Mouse (Mus musculus): ENCODE results near the gene St3gal4. TPM values are rescaled to one million over a fixed set of nuclear protein-coding genes. Genes with fewer than 3 reads are reported as not detected.

St3gal4 gene
- polyA plus RNA-seq (2015; fragmentation: Nextera tagmentation; extraction: Ambion mirVana) = 21.7 and 22.3 TPM in 2 replicates

- Histone ChIP-seq H3K4me3 (ENCODE audit: low read depth, low read length) (peak within 1 kb of the TSS; percentile 86), H3K27me3 (ENCODE audit: control insufficient read depth, insufficient read depth, low read depth, low read length) (no peaks in the 10 kb centered on the region), H3K36me3 (ENCODE audit: control insufficient read depth, insufficient read depth) (no peaks in the 10 kb centered on the region), H3K4me1 (ENCODE audit: control insufficient read depth, low read depth, low read length) (peaks cover 71% of the 10 kb centered on the region), H3K9me3 (replicated peaks; ENCODE audit: control insufficient read depth, low read length) (no peaks in the 10 kb centered on the region), H3K9ac (ENCODE audit: low read depth, low read length) (peak within 1 kb of the TSS; percentile 88), H3K4me2 (ENCODE audit: low read depth, low read length) (peak within 1 kb of the TSS; percentile 92), H3K27ac (ENCODE audit: low read length) (peak within 1 kb of the TSS; percentile 93)
- no peak for ATAC-seq (ENCODE audit: low read depth)
- WGBS (ENCODE audit: insufficient replicate concordance) = 73% methylated on average over 6 of the region's 6 CpGs
These were observed at the start of gene St3gal4 for GRCm38 (mm10) chr9:35119168-35119567. Gene St3gal4, minus strand, starts transcription at chr9:35119268.

- peaks cover 5% of the 10 kb centered on the region for H3K36me3 ChIP-seq (ENCODE audit: control insufficient read depth, insufficient read depth)
- peaks cover 3% of the 10 kb centered on the region; the same call in 1 of the 2 replicates for H3K4me1 ChIP-seq (ENCODE audit: control insufficient read depth, low read depth, low read length)
- no peaks in the 10 kb centered on the region for H3K27me3 ChIP-seq (ENCODE audit: control insufficient read depth, insufficient read depth, low read depth, low read length)
- no peaks in the 10 kb centered on the region for H3K9me3 ChIP-seq (replicated peaks; ENCODE audit: control insufficient read depth, low read length)
- ATAC-seq (ENCODE audit: low read depth) = peak; percentile 52
- 60% methylated on average over 9 of the region's 9 CpGs for WGBS (ENCODE audit: insufficient replicate concordance)
- H3K27ac ChIP-seq (ENCODE audit: low read length) = peak overlapping the region; percentile 6
- no peak overlapping the region for H3K4me3 ChIP-seq (ENCODE audit: low read depth, low read length)
- no peak overlapping the region for H3K9ac ChIP-seq (ENCODE audit: low read depth, low read length)
- H3K4me2 ChIP-seq (ENCODE audit: low read depth, low read length) = no peak overlapping the region
These were observed 47.9 kb upstream of the St3gal4 start for GRCm38 (mm10) chr9:35166798-35167635.

DNA sequence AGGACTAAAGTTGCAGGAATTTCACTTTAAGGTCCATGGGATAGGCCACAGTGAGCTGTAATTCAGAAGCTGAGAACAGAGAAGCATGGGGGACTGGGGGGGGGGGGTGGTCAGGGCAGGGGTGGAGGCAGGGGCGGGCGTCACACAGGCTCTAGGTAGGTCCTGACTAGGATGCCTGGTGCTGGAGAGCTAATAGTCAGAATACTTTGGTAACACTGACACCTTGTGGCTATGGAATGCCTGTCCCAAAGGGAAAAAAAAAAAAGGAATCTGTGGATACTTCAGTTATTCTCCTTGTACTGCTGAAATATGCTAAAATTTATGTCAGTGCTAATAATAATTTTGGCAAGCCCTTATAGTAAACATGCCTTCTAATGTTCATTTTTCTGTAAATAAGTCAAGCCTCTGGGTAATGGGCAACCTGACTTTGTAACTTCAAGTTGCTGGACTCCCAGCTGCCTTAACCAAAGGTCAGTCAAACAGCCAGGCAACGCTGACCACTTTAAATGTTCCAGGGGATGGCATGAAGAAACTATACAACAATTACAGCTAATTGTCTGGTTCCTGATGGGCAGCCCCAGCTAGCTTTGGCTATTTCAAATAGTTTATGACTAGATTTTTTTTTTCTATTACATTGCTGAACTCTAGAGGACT, 47.2 kb upstream of the St3gal4 start:
- no peak overlapping the region for H3K9ac ChIP-seq (ENCODE audit: low read depth, low read length)
- H3K4me1 ChIP-seq (ENCODE audit: control insufficient read depth, low read depth, low read length) = peaks cover 3% of the 10 kb centered on the region; the same call in 1 of the 2 replicates
- 0 out of 2 replicates have a peak, but pooled peaks have one; percentile 37 for ATAC-seq (ENCODE audit: low read depth)
- H3K27me3 ChIP-seq (ENCODE audit: control insufficient read depth, insufficient read depth, low read depth, low read length) = no peaks in the 10 kb centered on the region
- no peak overlapping the region for H3K4me3 ChIP-seq (ENCODE audit: low read depth, low read length)
- no peak overlapping the region for H3K27ac ChIP-seq (ENCODE audit: low read length)
- WGBS (ENCODE audit: insufficient replicate concordance) = 43% methylated on average over 3 of the region's 3 CpGs
- H3K36me3 ChIP-seq (ENCODE audit: control insufficient read depth, insufficient read depth) = peaks cover 5% of the 10 kb centered on the region
- H3K4me2 ChIP-seq (ENCODE audit: low read depth, low read length) = no peak overlapping the region
- no peaks in the 10 kb centered on the region for H3K9me3 ChIP-seq (replicated peaks; ENCODE audit: control insufficient read depth, low read length)

- 0 out of 2 replicates have a peak, but pooled peaks have one; percentile 9 for ATAC-seq (ENCODE audit: low read depth)
- Histone ChIP-seq H3K4me1 (ENCODE audit: control insufficient read depth, low read depth, low read length) (peaks cover 3% of the 10 kb centered on the region; the same call in 1 of the 2 replicates), H3K27me3 (ENCODE audit: control insufficient read depth, insufficient read depth, low read depth, low read length) (no peaks in the 10 kb centered on the region), H3K27ac (ENCODE audit: low read length) (no peak overlapping the region), H3K36me3 (ENCODE audit: control insufficient read depth, insufficient read depth) (no peaks in the 10 kb centered on the region), H3K4me3 (ENCODE audit: low read depth, low read length) (no peak overlapping the region), H3K9me3 (replicated peaks; ENCODE audit: control insufficient read depth, low read length) (no peaks in the 10 kb centered on the region), H3K9ac (ENCODE audit: low read depth, low read length) (no peak overlapping the region), H3K4me2 (ENCODE audit: low read depth, low read length) (no peak overlapping the region)
- WGBS (ENCODE audit: insufficient replicate concordance) = 38% methylated on average over 5 of the region's 5 CpGs
These were observed 45.2 kb upstream of the St3gal4 start for GRCm38 (mm10) chr9:35164142-35164874.

- H3K4me1 ChIP-seq (ENCODE audit: control insufficient read depth, low read depth, low read length) = peaks cover 3% of the 10 kb centered on the region; the same call in 1 of the 2 replicates
- no peaks in the 10 kb centered on the region for H3K9me3 ChIP-seq (replicated peaks; ENCODE audit: control insufficient read depth, low read length)
- no peak overlapping the region for H3K4me3 ChIP-seq (ENCODE audit: low read depth, low read length)
- H3K9ac ChIP-seq (ENCODE audit: low read depth, low read length) = no peak overlapping the region
- ATAC-seq (ENCODE audit: low read depth) = no peak
- H3K4me2 ChIP-seq (ENCODE audit: low read depth, low read length) = no peak overlapping the region
- 80% methylated on average over 11 of the region's 11 CpGs for WGBS (ENCODE audit: insufficient replicate concordance)
- no peaks in the 10 kb centered on the region for H3K27me3 ChIP-seq (ENCODE audit: control insufficient read depth, insufficient read depth, low read depth, low read length)
- no peak overlapping the region for H3K27ac ChIP-seq (ENCODE audit: low read length)
- H3K36me3 ChIP-seq (ENCODE audit: control insufficient read depth, insufficient read depth) = no peaks in the 10 kb centered on the region
These were observed 44.1 kb upstream of the St3gal4 start for GRCm38 (mm10) chr9:35163011-35163690.

- no peak overlapping the region for H3K4me3 ChIP-seq (ENCODE audit: low read depth, low read length)
- no peaks in the 10 kb centered on the region for H3K9me3 ChIP-seq (replicated peaks; ENCODE audit: control insufficient read depth, low read length)
- no peak overlapping the region for H3K9ac ChIP-seq (ENCODE audit: low read depth, low read length)
- no peak overlapping the region for H3K4me2 ChIP-seq (ENCODE audit: low read depth, low read length)
- H3K27ac ChIP-seq (ENCODE audit: low read length) = no peak overlapping the region
- no peaks in the 10 kb centered on the region for H3K27me3 ChIP-seq (ENCODE audit: control insufficient read depth, insufficient read depth, low read depth, low read length)
- H3K4me1 ChIP-seq (ENCODE audit: control insufficient read depth, low read depth, low read length) = no peaks in the 10 kb centered on the region; the same call in 1 of the 2 replicates
- H3K36me3 ChIP-seq (ENCODE audit: control insufficient read depth, insufficient read depth) = no peaks in the 10 kb centered on the region
- ATAC-seq (ENCODE audit: low read depth) = no peak
- WGBS (ENCODE audit: insufficient replicate concordance) = 84% methylated on average over 7 of the region's 7 CpGs
These were observed 42.7 kb upstream of the St3gal4 start for GRCm38 (mm10) chr9:35161721-35162120.

DNA sequence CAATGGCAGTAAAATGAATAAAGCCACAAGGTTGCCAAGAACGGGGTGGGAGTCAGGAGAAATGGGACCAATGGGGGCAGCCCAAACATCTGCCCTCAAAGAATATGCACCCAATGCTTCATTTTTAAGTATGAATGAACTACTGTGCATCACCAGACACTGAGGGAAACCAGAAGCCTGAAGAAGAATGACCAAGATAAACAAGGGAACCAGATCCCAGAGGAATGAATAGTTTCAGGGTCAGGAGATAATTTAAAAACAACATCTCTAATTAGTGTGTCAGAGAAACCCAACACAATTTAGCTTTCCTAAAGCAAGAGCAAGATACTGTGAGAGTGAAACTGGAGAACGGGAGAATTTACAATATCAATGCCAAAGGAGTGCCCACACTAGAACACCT, 41.6 kb upstream of the St3gal4 start:
- Histone ChIP-seq H3K4me1 (ENCODE audit: control insufficient read depth, low read depth, low read length) (no peaks in the 10 kb centered on the region; the same call in 1 of the 2 replicates), H3K4me3 (ENCODE audit: low read depth, low read length) (no peak overlapping the region), H3K9ac (ENCODE audit: low read depth, low read length) (no peak overlapping the region), H3K36me3 (ENCODE audit: control insufficient read depth, insufficient read depth) (no peaks in the 10 kb centered on the region), H3K27ac (ENCODE audit: low read length) (no peak overlapping the region), H3K9me3 (replicated peaks; ENCODE audit: control insufficient read depth, low read length) (no peaks in the 10 kb centered on the region), H3K4me2 (ENCODE audit: low read depth, low read length) (no peak overlapping the region), H3K27me3 (ENCODE audit: control insufficient read depth, insufficient read depth, low read depth, low read length) (no peaks in the 10 kb centered on the region)
- ATAC-seq (ENCODE audit: low read depth) = no peak
- 75% methylated on average over 2 of the region's 2 CpGs for WGBS (ENCODE audit: insufficient replicate concordance)

DNA sequence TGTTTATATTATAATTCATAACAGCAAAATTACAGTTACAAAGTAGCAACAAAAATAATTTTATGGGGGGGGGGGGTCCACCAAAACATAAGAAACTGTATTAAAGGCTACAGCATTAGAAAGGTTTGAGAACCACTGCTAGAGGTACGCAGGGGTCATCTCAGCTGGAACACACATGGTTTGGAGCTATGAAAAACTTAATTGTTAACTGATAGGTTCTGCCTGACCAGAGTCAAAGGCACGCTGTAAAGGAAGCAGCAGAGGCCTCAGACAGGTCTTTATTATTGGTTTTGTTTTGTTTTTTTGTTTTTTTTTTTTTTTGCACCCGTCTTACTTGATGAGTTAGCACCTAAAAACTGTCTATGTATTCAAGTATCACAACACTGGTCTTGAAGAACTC, 39.4 kb upstream of the St3gal4 start:
- no peaks in the 10 kb centered on the region for H3K36me3 ChIP-seq (ENCODE audit: control insufficient read depth, insufficient read depth)
- 73% methylated on average over 3 of the region's 3 CpGs for WGBS (ENCODE audit: insufficient replicate concordance)
- no peak for ATAC-seq (ENCODE audit: low read depth)
- H3K4me3 ChIP-seq (ENCODE audit: low read depth, low read length) = no peak overlapping the region
- no peak overlapping the region for H3K4me2 ChIP-seq (ENCODE audit: low read depth, low read length)
- H3K27me3 ChIP-seq (ENCODE audit: control insufficient read depth, insufficient read depth, low read depth, low read length) = no peaks in the 10 kb centered on the region
- no peaks in the 10 kb centered on the region for H3K9me3 ChIP-seq (replicated peaks; ENCODE audit: control insufficient read depth, low read length)
- H3K27ac ChIP-seq (ENCODE audit: low read length) = no peak overlapping the region
- no peaks in the 10 kb centered on the region for H3K4me1 ChIP-seq (ENCODE audit: control insufficient read depth, low read depth, low read length)
- H3K9ac ChIP-seq (ENCODE audit: low read depth, low read length) = no peak overlapping the region
